Mouse (Mus musculus) lung, postnatal 25 days (tissue): ENCODE results near the gene Atcay.
A peak's percentile ranks its signal among the peaks of the same experiment; 100 is the strongest.
"Not testable (repeated sequence)": the region's sequence is repeated elsewhere in the genome, so short reads cannot be mapped to it uniquely, and the experiment has no call there.

Experiments
- DNase-seq: peaks from one replicate; pipeline ENCODE4 v3.0.0; 2022; ENCODE audit warnings: low spot score

Atcay gene

DNA sequence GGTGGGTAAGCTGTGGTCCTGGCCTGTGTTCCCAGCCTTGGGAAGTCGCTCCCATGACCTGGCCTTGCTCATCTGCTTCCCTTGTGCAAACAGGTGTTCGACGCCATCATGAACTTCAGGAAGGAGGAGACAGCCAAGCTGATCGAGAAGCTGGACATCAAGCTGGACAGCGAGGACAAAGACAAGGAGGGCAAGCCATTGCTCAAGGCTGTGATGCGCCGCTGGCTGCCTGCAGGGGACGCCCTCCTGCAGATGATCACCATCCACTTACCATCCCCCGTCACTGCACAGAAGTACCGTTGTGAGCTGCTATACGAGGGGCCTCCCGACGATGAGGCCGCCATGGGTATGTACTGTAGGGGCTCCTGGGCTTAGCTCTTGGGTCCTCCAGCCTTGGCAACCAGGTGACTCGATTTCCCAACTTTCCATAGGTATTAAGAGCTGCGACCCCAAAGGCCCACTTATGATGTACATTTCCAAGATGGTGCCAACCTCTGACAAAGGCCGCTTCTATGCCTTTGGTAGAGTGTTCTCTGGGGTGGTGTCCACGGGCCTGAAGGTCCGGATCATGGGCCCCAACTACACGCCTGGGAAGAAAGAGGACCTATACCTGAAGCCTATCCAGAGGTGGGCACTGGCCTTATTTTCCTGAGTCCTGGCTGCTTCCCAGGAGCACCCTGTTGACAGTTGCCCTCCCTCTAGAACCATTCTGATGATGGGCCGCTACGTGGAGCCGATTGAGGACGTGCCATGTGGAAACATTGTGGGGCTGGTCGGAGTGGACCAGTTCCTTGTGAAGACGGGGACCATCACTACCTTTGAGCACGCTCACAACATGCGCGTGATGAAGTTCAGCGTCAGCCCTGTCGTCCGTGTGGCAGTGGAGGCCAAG is 50.9 kb downstream of the Atcay start:
- no peak for DNase-seq

DNA sequence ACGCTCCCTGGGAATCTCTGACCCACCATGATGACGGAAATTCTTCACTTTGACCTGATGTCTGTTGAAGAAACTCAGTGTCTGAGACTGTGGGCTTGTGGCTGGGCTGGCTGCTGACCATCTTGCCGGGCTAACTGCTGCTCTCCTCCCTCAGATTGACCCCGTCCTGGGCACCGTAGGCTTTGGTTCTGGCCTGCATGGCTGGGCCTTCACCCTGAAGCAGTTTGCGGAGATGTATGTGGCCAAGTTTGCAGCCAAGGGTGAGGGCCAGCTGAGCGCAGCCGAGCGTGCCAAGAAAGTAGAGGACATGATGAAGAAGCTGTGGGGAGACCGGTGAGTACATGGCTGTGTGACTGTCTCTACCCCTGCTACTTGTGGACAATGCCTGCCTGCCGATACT is 51.7 kb downstream of the Atcay start:
- no peak for DNase-seq

DNA sequence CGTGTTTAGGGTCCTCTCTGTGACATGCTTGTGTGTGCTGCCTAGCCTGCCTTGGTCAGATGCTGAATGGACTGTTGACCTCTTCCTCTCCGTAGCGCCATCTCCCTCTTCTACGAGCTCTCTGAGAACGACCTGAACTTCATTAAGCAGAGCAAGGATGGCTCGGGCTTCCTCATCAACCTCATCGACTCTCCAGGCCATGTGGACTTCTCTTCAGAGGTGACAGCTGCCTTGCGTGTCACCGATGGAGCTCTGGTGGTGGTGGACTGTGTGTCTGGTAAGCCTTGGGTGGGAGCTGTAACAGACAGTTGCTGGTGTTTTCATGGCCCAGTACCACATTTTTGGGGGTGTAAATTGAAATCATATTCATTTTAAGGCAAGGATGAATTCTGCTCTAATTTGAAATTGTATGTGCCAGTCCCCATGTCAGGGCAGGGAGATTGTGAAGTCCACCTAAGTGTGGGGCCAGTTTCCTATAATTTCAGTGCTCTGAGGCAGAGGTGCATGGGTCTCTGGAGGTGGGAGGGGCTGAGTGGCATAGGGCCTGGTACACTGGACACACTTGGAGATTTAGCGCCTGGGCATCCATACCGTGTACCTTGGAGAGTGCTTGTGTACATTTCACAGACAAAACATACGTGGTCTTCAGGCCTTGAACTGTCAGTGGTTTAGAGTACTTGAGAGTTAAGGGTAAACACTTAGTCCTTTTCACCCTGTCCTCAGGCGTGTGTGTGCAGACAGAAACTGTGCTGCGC is 52.5 kb downstream of the Atcay start:
- no peak for DNase-seq

DNA sequence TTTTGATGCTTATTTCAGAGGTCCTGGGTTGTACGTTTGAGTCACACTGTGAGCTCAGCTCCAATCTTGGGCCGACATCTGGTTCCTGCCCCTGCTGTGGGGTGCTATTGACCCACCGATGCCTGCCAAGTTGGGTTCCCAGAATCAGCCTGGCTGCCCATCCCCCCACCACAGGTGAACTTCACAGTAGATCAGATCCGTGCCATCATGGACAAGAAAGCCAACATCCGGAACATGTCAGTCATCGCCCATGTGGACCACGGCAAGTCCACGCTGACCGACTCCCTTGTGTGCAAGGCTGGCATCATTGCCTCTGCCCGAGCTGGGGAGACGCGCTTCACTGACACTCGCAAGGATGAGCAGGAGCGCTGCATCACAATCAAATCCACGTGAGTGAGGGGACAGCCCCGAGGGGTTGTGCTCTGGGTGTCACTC is 53.1 kb downstream of the Atcay start:
- no peak for DNase-seq

DNA sequence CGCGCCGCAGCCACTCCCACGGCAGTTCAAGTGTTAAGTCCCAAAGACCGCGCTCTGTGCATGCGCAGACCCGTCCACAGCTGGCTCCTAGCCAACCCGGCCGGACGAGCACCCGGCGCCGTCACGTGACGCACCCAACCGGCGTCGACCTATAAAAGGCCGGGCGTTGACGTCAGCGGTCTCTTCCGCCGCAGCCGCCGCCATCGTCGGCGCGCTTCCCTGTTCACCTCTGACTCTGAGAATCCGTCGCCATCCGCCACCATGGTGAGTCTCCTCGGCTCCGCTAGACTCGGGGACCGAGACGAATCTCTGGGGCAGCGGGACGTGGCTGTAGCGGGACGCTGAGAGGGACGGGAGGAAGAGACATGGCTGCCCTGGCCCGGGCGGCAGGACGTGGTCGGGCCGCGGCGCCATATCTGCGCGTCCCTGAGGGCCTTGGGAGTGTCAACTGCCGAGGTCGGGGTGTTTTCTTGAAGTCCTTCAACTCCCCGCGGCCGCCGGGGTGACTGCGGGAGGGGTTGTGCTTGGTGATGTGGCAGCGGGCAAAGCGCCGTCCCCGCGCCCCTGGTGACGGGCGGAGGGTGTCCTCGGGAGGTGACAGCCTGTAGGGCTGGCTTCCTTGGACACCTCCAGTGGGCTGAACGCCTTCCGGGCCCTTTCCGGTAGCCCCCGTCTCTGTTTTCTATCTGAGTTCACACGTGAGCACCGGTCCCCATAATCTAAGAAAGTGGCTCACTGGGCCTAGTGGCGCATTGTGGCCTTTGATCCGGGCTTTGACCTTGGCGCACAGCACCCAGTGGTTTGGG is 54.0 kb downstream of the Atcay start, which contains the start of gene Eef2:
Gene Eef2 (plus strand): TSS at position 166 of the 806 bp plus-strand sequence.
- peak; percentile 98 for DNase-seq

DNA sequence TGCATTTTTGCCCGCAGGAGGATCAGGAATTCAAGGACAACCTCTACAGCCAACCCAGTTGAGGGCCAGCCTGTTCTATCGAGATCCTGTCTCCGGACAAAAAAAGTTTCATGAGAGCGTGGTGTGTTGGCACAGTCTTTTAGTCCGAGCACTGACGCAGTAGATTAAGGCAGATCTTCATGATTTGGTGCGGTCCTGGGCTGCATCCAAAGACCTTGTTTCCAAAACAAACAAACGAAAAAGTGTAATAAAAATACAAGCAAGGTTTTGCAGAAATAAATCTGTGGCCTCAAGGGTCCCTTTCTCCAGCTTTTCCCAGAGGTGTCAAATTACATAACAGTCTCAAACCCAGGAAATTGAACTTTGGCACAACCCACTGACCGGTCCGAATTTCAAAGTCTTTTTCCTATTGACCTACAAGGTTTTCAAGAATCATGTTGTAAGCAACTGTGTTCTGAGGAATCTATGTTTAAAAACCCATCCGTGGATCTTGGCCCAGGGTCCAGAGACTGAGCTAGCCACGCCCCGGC is 54.6 kb downstream of the Atcay start:
- DNase-seq = no peak

DNA sequence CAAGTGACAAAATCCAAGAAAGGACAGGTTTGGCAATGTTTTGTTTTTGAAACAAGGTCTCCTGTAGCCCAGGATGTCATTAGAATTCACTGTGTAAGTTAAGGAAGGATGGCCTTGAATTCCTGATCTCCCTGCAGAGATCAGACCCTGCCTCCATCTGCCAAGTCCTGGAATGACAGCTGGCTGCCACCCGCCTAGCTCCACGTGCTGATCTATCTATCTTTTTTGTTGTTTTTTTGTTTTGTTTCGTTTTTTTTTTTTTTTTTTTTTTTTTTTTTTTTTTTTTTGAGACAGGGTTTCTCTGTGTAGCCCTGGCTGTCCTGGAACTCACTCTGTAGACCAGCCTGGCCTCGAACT is 55.3 kb downstream of the Atcay start:
- DNase-seq = not testable (repeated sequence)

DNA sequence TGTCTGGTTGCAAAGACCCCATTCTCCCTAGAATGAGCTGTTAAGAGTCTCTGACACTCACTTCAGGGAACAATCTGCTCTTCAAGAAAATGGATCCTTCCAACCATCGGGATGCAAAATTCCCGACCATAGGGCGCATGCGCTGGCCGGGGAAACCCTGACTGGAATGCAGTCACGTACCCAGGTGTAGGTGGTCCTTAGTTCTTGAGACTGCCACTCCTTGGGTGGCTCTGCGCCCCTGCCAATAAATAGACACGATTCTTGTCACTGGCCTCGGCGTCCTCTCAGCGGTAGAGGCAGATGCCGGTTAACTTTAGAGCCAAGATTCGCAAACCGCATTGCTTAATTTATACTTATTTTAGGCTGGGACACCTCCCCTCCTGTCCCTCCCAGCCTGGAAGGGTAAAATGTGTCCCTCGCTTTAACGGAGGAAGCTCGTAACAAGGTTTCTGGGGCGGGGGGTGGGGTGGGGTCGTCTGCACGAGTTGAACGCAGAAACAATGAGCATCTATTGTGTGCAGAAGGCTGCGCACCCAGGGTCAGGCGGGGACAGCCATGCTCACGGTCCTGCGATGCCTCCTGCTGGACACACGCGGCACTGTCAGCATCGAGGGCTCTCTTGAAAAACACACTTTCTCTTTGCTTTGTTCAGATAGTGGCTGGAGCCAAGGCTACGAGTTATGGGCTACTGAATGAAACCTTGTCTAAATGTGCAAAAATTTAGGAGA is 55.9 kb downstream of the Atcay start:
- DNase-seq = peak; percentile 91

DNA sequence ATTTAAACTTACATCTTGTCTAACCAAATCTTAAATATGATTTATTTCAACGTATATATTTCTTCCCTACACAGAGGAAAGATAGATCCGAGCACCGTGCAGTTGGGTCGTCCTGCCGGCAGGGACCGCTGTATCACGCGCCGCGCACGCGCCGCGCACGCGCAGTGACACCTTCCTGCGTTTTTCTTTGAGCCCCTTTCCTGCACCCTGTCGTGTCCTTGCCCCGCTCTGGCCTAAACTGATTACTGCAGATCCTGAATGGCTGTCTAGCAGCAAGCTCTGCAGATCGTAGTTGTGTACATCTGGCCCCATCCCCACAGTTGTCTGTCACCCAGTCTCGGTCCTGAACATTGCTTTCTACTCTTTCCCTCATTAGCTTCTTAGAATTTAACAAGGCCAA is 57.5 kb downstream of the Atcay start:
- DNase-seq = peak; percentile 78

DNA sequence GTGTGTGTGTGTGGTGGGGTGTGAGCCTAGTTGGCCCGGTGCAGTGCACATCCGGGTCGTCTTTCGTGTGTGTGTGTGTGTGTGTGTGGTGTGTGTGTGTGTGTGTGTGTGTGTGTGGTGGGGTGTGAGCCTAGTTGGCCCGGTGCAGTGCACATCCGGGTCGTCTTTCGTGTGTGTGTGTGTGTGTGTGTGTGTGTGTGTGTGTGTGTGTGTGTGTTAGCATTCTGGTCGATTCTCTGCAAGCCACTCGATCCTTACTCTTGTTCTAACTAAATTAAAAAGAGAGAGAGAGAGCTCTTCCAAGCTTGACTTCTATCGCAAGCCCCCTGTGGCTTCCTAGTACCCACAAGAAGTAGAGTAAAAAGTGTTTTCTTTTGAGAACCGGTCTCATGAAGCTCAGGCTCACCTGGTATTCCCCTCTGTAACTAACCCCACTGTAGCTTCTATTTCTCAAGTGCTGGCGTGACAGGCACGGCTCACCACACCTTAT is 61.2 kb downstream of the Atcay start:
- DNase-seq = not testable (repeated sequence)

DNA sequence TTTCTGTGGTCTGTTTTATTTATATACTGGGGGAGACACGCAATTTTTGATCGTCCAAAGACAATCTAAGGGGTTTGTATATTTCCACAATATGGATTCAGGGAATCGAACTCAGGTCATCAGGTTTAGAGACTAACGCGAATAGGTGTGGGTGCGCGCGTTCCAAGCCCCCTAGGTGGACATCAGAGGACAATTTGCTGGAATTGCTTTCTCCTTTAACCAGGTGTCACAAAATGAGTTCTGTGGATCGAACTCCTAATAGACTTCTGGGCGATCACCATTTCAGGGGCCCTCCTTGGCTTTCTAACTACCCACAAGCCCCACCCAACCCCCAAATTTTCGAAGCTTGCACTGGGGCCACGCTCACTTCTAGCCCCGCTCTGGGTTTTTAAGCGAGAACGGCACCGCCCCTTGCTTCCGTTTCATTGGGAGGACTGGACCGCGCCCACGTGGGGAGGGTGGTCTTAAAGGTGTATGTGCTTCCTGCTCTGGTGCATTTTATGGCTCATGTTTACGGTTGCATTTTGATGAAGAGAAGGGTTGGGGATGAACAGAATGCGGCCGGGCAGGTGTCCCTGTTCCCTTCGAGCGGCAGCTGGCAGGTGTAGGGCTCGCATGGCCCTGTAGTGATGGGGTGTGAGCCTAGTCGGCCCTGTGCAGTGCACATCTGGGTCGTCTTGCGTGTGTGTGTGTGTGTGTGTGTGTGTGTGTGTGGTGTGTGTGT is 62.0 kb downstream of the Atcay start:
- DNase-seq = peak; percentile 92

DNA sequence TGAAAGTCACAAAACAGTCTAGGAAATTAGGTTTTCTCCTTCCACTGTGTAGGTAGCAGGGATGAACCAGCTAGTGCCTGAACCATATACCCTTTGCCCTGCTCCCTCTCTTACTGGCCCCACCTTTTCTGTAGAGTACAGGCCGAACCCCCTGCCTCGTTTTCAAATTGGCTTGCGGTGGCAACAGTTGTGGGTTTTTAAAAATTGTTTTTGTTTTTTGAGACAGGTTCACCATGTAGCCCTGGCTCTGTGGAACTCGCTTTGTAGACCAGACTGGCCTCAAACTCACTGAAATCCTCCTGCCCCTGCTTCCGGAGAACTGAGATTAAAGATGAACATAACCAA is 62.6 kb downstream of the Atcay start:
- no peak for DNase-seq

DNA sequence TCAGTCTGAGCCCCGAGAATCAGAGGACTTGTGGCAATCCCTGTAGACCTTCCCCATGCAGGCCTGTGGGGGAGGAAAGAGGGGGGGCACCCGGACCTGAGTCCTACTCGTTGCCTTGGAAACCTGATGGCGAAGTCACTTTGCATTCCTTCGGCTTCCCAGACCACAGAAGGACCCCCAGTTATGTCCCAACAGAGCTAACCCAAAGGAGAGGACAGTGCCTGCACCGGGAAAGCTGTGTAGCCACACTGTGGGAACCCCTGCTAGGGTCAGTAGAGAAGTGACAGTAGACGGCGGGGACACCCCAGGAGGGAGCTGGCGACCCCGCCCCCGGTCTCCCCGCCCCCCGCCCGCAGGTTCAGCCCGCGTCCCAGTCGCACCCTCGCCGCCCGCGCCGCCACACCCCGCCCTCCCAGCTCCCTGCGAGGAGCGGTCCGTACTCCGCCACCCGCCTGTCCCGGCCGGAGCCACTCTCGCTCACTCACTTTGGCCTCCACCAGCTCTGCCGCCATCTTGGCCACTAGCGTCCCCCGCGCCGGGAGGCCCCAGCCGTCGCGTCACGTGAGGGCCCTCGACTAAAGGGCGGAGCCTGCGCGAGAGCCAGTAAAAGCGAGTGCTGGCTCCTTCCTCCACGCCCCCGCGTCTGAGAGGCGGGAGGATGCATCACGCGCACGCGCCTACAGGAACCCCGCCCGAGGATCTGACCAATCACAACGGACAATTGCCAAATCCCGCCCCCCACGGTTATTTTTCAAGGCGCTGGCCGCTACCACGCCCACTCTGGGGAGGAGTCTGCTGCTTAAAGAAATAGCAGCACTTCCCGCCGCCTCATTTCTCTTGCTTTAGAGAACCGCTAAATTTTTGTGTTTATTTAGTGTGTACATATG is 63.2 kb downstream of the Atcay start, which contains the start of gene Pias4:
Gene Pias4 (minus strand): TSS at position 724 of the 887 bp plus-strand sequence.
- peak; percentile 100 for DNase-seq

DNA sequence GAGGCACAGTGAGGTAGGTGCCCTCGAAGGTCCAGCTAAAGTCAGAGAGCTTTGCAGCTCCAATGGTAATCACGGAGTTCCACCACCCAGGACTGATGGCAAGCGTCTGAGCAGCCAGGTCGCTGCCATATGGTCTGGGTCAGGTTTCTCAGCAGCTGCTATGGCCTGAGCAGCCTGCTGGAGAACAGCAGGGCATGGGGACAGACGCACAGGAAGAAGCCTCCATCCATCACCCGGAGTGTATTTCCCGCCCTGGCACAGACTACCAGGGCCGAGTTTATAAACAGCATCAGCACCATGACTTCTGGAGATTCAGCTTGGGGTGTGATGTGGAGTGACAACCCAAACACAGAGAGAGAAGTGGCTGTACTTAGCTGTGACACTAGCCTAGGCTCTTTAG is 65.5 kb downstream of the Atcay start:
- peak; percentile 56 for DNase-seq

DNA sequence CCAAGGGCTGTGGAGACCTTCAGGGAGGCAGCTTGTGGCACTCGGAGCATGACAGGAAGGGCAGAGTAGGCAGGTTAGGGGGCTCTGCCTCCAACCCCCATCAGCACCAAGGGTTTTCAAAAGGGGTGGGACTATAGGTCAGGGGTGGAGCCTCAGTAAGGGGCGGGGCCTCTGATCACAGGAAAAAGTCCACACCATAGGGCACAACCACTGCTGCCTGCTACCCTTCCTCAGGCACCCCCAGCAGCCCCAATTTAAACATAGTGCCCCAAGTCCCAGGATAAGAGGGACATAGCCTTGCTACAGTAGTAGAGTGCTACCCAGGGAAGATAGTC is 68.3 kb downstream of the Atcay start:
- no peak for DNase-seq

DNA sequence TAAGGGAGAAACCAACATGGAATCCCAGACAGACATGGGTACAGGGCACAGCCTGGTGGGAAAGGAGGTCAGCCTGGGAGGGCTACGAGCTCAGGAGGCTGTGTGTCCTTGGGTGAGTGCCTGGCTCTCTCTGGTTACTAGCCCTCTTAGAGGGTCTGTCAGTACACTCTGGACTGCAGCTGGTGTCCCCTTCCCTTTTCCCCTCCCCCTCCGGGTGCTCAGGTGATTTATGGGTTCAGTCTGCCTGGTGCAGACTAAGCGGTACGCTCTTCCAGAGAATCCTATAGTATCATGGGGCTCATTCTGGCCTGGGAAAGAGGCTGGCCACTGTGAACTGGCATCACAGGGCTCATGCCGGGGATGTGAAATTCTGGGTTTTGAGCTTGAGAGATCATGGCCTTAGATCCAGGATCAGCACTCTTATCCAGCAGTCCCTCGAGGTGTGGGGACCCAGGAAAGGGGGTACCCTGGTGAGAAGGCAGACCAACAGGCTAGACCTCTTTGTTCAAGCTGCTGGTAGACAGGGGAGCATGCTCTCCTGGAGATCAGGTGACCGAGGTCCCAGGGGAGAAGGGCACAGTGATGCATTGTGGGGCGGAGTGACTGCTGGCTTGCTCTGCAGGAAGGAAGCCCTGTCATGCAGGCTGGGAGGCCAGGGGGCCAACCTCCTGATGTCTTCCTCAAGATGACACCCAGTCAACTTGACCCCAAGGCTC is 68.9 kb downstream of the Atcay start:
- DNase-seq = peak; percentile 59

DNA sequence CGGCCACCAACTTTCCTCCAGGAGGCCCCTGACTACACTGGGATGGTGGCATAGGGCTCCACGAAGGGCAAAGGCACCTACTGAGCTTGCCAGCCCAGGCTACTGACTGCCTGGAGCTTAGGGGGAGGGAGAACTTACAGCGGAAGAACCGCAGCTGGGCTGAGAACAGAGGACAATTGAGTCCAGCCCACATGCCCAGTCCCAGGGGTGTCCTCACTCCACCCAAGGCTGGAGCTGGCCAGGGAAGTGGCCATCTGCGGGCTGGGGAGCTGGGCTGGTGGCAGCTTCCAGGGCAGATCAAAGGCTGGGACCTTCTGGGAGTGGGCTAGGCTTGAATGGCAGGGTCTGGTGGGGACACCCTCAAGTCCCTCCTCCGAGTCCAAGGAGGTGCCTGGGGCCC is 75.9 kb downstream of the Atcay start:
- DNase-seq = no peak
